Mouse (Mus musculus) G1E (cell line): ENCODE results near the gene S100a14.

ENCODE experiments used
- CTCF ChIP-seq: IDR thresholded peaks from 2 replicates; pipeline ENCODE4 v1.5.1; 2012; ENCODE audit warnings: low read depth, low read length, inconsistent platforms, mixed read lengths
- GATA1 ChIP-seq: IDR thresholded peaks from 2 replicates; pipeline ENCODE4 v1.6.1; 2012; ENCODE audit warnings: borderline replicate concordance, low read length, inconsistent platforms, mixed read lengths
- TAL1 ChIP-seq: conservative IDR thresholded peaks from 2 replicates; pipeline ENCODE4 v1.6.1; 2012; ENCODE audit warnings: low read depth, low read length, inconsistent platforms, mixed read lengths

GRCm38 (mm10) chr3:90495850-90496525 is 30.7 kb upstream of the S100a14 start:
- TF ChIP-seq CTCF (no peak), TAL1 (no peak), GATA1 (no peak)
